Mouse (Mus musculus): ENCODE measurements around the gene Bach2. TPM values are rescaled to one million over a fixed set of nuclear protein-coding genes. Genes with fewer than 3 reads are reported as not detected.

Gene Bach2
- polyA plus RNA-seq, 1 experiment from 2014 or later: 19.1 TPM

GRCm38 (mm10) chr4:32305036-32305615 lies 66.5 kb downstream of the Bach2 start:
- Histone ChIP-seq H3K9ac (ENCODE audit: low read depth, low read length) (peak overlapping the region; percentile 35; the same call in 1 of the 2 replicates), H3K27ac (ENCODE audit: low read depth, low read length) (peak overlapping the region; percentile 69), H3K36me3 (ENCODE audit: control insufficient read depth, insufficient read depth, low read length) (no peaks in the 10 kb centered on the region), H3K4me2 (ENCODE audit: low read length) (peak overlapping the region; percentile 35), H3K4me3 (ENCODE audit: low read length) (no peak overlapping the region), H3K9me3 (ENCODE audit: control insufficient read depth, low read length) (no peaks in the 10 kb centered on the region), H3K27me3 (replicated peaks; ENCODE audit: control insufficient read depth, insufficient read depth, low read length) (no peaks in the 10 kb centered on the region), H3K4me1 (ENCODE audit: control insufficient read depth, insufficient read depth, low read depth, low read length) (peaks cover 46% of the 10 kb centered on the region)
- WGBS: 26% methylated on average over 18 of the region's 18 CpGs
- no peak for ATAC-seq

GRCm38 (mm10) chr4:32305683-32306082 lies 67.1 kb downstream of the Bach2 start:
- H3K36me3 ChIP-seq (ENCODE audit: control insufficient read depth, insufficient read depth, low read length): no peaks in the 10 kb centered on the region
- peaks cover 46% of the 10 kb centered on the region for H3K4me1 ChIP-seq (ENCODE audit: control insufficient read depth, insufficient read depth, low read depth, low read length)
- H3K4me2 ChIP-seq (ENCODE audit: low read length): peak overlapping the region; percentile 35
- no peaks in the 10 kb centered on the region for H3K27me3 ChIP-seq (replicated peaks; ENCODE audit: control insufficient read depth, insufficient read depth, low read length)
- 0 out of 2 replicates have a peak overlapping the region, but pooled peaks have one; percentile 1 for H3K9ac ChIP-seq (ENCODE audit: low read depth, low read length)
- WGBS: 52% methylated on average over 6 of the region's 6 CpGs
- no peak overlapping the region for H3K4me3 ChIP-seq (ENCODE audit: low read length)
- ATAC-seq: no peak
- no peaks in the 10 kb centered on the region for H3K9me3 ChIP-seq (ENCODE audit: control insufficient read depth, low read length)
- peak overlapping the region; percentile 69; the same call in 1 of the 2 replicates for H3K27ac ChIP-seq (ENCODE audit: low read depth, low read length)

GRCm38 (mm10) chr4:32306169-32306792 lies 67.7 kb downstream of the Bach2 start:
- ATAC-seq: no peak
- Histone ChIP-seq H3K9ac (ENCODE audit: low read depth, low read length) (no peak overlapping the region), H3K27ac (ENCODE audit: low read depth, low read length) (no peak overlapping the region; the same call in 1 of the 2 replicates), H3K4me1 (ENCODE audit: control insufficient read depth, insufficient read depth, low read depth, low read length) (peaks cover 43% of the 10 kb centered on the region), H3K9me3 (ENCODE audit: control insufficient read depth, low read length) (no peaks in the 10 kb centered on the region), H3K4me3 (ENCODE audit: low read length) (no peak overlapping the region), H3K36me3 (ENCODE audit: control insufficient read depth, insufficient read depth, low read length) (no peaks in the 10 kb centered on the region), H3K27me3 (replicated peaks; ENCODE audit: control insufficient read depth, insufficient read depth, low read length) (no peaks in the 10 kb centered on the region), H3K4me2 (ENCODE audit: low read length) (no peak overlapping the region)
- 41% methylated on average over 3 of the region's 3 CpGs for WGBS

- 76% methylated on average over 5 of the region's 5 CpGs for WGBS
- peaks cover 40% of the 10 kb centered on the region for H3K4me1 ChIP-seq (ENCODE audit: control insufficient read depth, insufficient read depth, low read depth, low read length)
- no peak for ATAC-seq
These were observed 68.6 kb downstream of the Bach2 start for GRCm38 (mm10) chr4:32307215-32307614.

GRCm38 (mm10) chr4:32312171-32312946 lies 73.8 kb downstream of the Bach2 start:
- 45% methylated on average over 10 of the region's 10 CpGs for WGBS
- no peaks in the 10 kb centered on the region for H3K27me3 ChIP-seq (replicated peaks; ENCODE audit: control insufficient read depth, insufficient read depth, low read length)
- H3K4me2 ChIP-seq (ENCODE audit: low read length): no peak overlapping the region
- ATAC-seq: no peak
- no peaks in the 10 kb centered on the region; the same call in 1 of the 2 replicates for H3K9me3 ChIP-seq (ENCODE audit: control insufficient read depth, low read length)
- peaks cover 2% of the 10 kb centered on the region; the same call in 1 of the 2 replicates for H3K36me3 ChIP-seq (ENCODE audit: control insufficient read depth, insufficient read depth, low read length)
- no peak overlapping the region for H3K4me3 ChIP-seq (ENCODE audit: low read length)
- H3K4me1 ChIP-seq (ENCODE audit: control insufficient read depth, insufficient read depth, low read depth, low read length): peaks cover 2% of the 10 kb centered on the region; the same call in 1 of the 2 replicates
- H3K27ac ChIP-seq (ENCODE audit: low read depth, low read length): no peak overlapping the region
- no peak overlapping the region for H3K9ac ChIP-seq (ENCODE audit: low read depth, low read length)

More at GRCm38 (mm10) chr4:32307215-32307614, 68.6 kb downstream of the Bach2 start:
- H3K27ac ChIP-seq (ENCODE audit: low read depth, low read length): no peak overlapping the region
- no peak overlapping the region for H3K4me2 ChIP-seq (ENCODE audit: low read length)
- H3K36me3 ChIP-seq (ENCODE audit: control insufficient read depth, insufficient read depth, low read length): no peaks in the 10 kb centered on the region
- no peaks in the 10 kb centered on the region for H3K27me3 ChIP-seq (replicated peaks; ENCODE audit: control insufficient read depth, insufficient read depth, low read length)
- H3K4me3 ChIP-seq (ENCODE audit: low read length): no peak overlapping the region
- H3K9ac ChIP-seq (ENCODE audit: low read depth, low read length): no peak overlapping the region
- no peaks in the 10 kb centered on the region for H3K9me3 ChIP-seq (ENCODE audit: control insufficient read depth, low read length)

GRCm38 (mm10) chr4:32314919-32315318 lies 76.3 kb downstream of the Bach2 start:
- H3K27me3 ChIP-seq (replicated peaks; ENCODE audit: control insufficient read depth, insufficient read depth, low read length): no peaks in the 10 kb centered on the region
- no peak overlapping the region for H3K4me3 ChIP-seq (ENCODE audit: low read length)
- no peak for ATAC-seq
- WGBS: 80% methylated on average over 3 of the region's 3 CpGs
- no peak overlapping the region for H3K9ac ChIP-seq (ENCODE audit: low read depth, low read length)
- H3K9me3 ChIP-seq (ENCODE audit: control insufficient read depth, low read length): peaks cover 2% of the 10 kb centered on the region
- H3K27ac ChIP-seq (ENCODE audit: low read depth, low read length): no peak overlapping the region
- H3K36me3 ChIP-seq (ENCODE audit: control insufficient read depth, insufficient read depth, low read length): peaks cover 5% of the 10 kb centered on the region
- H3K4me1 ChIP-seq (ENCODE audit: control insufficient read depth, insufficient read depth, low read depth, low read length): peaks cover 2% of the 10 kb centered on the region; the same call in 1 of the 2 replicates
- H3K4me2 ChIP-seq (ENCODE audit: low read length): no peak overlapping the region

- H3K27ac ChIP-seq (ENCODE audit: low read depth, low read length): no peak overlapping the region
- peaks cover 5% of the 10 kb centered on the region for H3K36me3 ChIP-seq (ENCODE audit: control insufficient read depth, insufficient read depth, low read length)
- no peak overlapping the region for H3K4me2 ChIP-seq (ENCODE audit: low read length)
- H3K4me1 ChIP-seq (ENCODE audit: control insufficient read depth, insufficient read depth, low read depth, low read length): no peaks in the 10 kb centered on the region; the same call in none of the 2 replicates
- no peak for ATAC-seq
- H3K9ac ChIP-seq (ENCODE audit: low read depth, low read length): no peak overlapping the region
- peaks cover 5% of the 10 kb centered on the region for H3K9me3 ChIP-seq (ENCODE audit: control insufficient read depth, low read length)
- no peaks in the 10 kb centered on the region for H3K27me3 ChIP-seq (replicated peaks; ENCODE audit: control insufficient read depth, insufficient read depth, low read length)
- H3K4me3 ChIP-seq (ENCODE audit: low read length): no peak overlapping the region
- WGBS: 93% methylated on average over 1 of the region's 1 CpGs
These were observed 80.0 kb downstream of the Bach2 start for GRCm38 (mm10) chr4:32318608-32319007.

GRCm38 (mm10) chr4:32319327-32319726 lies 80.7 kb downstream of the Bach2 start:
- 91% methylated on average over 3 of the region's 3 CpGs for WGBS
- peaks cover 5% of the 10 kb centered on the region for H3K36me3 ChIP-seq (ENCODE audit: control insufficient read depth, insufficient read depth, low read length)

GRCm38 (mm10) chr4:32320039-32320438 lies 81.4 kb downstream of the Bach2 start:
- no peak for ATAC-seq
- H3K4me2 ChIP-seq (ENCODE audit: low read length): no peak overlapping the region
- no peaks in the 10 kb centered on the region for H3K27me3 ChIP-seq (replicated peaks; ENCODE audit: control insufficient read depth, insufficient read depth, low read length)
- H3K9me3 ChIP-seq (ENCODE audit: control insufficient read depth, low read length): peaks cover 5% of the 10 kb centered on the region
- H3K9ac ChIP-seq (ENCODE audit: low read depth, low read length): no peak overlapping the region
- WGBS: 100% methylated on average over 1 of the region's 1 CpGs
- no peak overlapping the region for H3K4me3 ChIP-seq (ENCODE audit: low read length)
- H3K27ac ChIP-seq (ENCODE audit: low read depth, low read length): no peak overlapping the region
- H3K36me3 ChIP-seq (ENCODE audit: control insufficient read depth, insufficient read depth, low read length): peaks cover 5% of the 10 kb centered on the region
- H3K4me1 ChIP-seq (ENCODE audit: control insufficient read depth, insufficient read depth, low read depth, low read length): peaks cover 7% of the 10 kb centered on the region

More at GRCm38 (mm10) chr4:32319327-32319726, 80.7 kb downstream of the Bach2 start:
- H3K4me1 ChIP-seq (ENCODE audit: control insufficient read depth, insufficient read depth, low read depth, low read length): peaks cover under 1% of the 10 kb centered on the region; the same call in 1 of the 2 replicates
- peaks cover 5% of the 10 kb centered on the region for H3K9me3 ChIP-seq (ENCODE audit: control insufficient read depth, low read length)
- no peak for ATAC-seq
- H3K27me3 ChIP-seq (replicated peaks; ENCODE audit: control insufficient read depth, insufficient read depth, low read length): no peaks in the 10 kb centered on the region
- no peak overlapping the region for H3K27ac ChIP-seq (ENCODE audit: low read depth, low read length)
- H3K9ac ChIP-seq (ENCODE audit: low read depth, low read length): no peak overlapping the region
- H3K4me3 ChIP-seq (ENCODE audit: low read length): no peak overlapping the region
- H3K4me2 ChIP-seq (ENCODE audit: low read length): no peak overlapping the region
